ENCODE assay signal across 41 mouse cellular contexts in the genomic region with DNA sequence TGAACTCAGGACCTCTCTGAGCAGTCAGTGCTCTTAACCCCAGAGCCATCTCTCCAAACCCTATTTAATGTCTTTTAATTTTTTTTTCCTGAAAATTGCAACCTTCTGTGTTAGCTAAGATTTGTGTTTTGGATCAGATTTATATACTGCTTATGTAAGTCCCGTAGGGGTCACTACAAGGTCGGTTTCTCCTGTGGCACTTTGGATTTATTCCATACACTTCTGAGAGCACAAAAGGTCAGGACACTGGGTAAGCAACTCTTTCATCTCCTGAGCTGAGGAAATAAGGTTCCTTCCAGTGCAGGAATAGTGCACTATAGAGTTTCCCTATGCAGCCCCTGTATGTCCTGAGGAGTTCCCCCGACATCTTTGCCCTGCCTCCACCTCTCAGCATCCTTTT. TPM values are rescaled to one million over a fixed set of nuclear protein-coding genes. Genes with fewer than 3 reads are reported as not detected.
A peak's percentile ranks its signal among the peaks of the same experiment; 100 is the strongest.
DNase-seq lines count a peak whose midpoint lies in the region; ATAC-seq and TF ChIP-seq lines count a peak whose summit lies in the region.
"Had no signal": no experiment of that assay in that cellular context is flagged by ENCODE, and none has a peak within 500 bp of the region (broad histone marks: within the 10 kb centered on the region; RNA-seq: fewer than 3 reads in every experiment).

No protein-coding gene starts in this region.

- H3K4me2 ChIP-seq in liver, embryonic 12.5 days, result no peak overlapping the region
- H3K4me2 ChIP-seq: heart, embryonic 13.5 days; limb, embryonic 13.5 days; liver, embryonic 13.5 days; midbrain, embryonic 13.5 days; neural tube, embryonic 13.5 days had no signal

- no peaks in the 10 kb centered on the region for H3K79me2 ChIP-seq in liver, adult 2 months (ENCODE audit: control insufficient read depth, insufficient read depth, low read length)

- TF ChIP-seq POLR2A in kidney, adult 2 months (IDR thresholded peaks at IDR 0.05; ENCODE audit: low read depth, low read length), result no peak
- no peak for TF ChIP-seq POLR2A in liver, adult 2 months (IDR thresholded peaks at IDR 0.05; ENCODE audit: extremely low read depth, insufficient read depth, low read length)

- H3K27ac ChIP-seq in kidney, adult 2 months (ENCODE audit: insufficient read depth, low read depth, low read length), result no peak overlapping the region
- no peak overlapping the region for H3K27ac ChIP-seq in liver, adult 2 months (replicated peaks; ENCODE audit: insufficient read depth, low read depth, low read length)
- no peak overlapping the region for H3K27ac ChIP-seq in liver, embryonic 12.5 days
- H3K27ac ChIP-seq: gastrocnemius, adult 2 months; heart, adult 2 months; heart, embryonic 13.5 days; limb, embryonic 13.5 days; liver, embryonic 13.5 days; midbrain, embryonic 13.5 days; neural tube, embryonic 13.5 days had no signal

- no peak overlapping the region for H3K4me3 ChIP-seq in kidney, adult 2 months (ENCODE audit: insufficient read depth, low read depth, low read length)
- H3K4me3 ChIP-seq in liver, adult 2 months (ENCODE audit: insufficient read depth, low read depth, low read length), result no peak overlapping the region
- no peak overlapping the region for H3K4me3 ChIP-seq in liver, embryonic 12.5 days
- H3K4me3 ChIP-seq: erythroblast, embryonic 14.5 days; gastrocnemius, adult 2 months; heart, adult 2 months; heart, embryonic 13.5 days; limb, embryonic 13.5 days; liver, embryonic 13.5 days; megakaryocyte, embryonic 14.5 days; midbrain, embryonic 13.5 days; neural tube, embryonic 13.5 days had no signal

- no peak overlapping the region for H3K9ac ChIP-seq in liver, adult 2 months (ENCODE audit: low read depth, low read length)
- no peak overlapping the region for H3K9ac ChIP-seq in liver, embryonic 12.5 days
- H3K9ac ChIP-seq: heart, embryonic 13.5 days; limb, embryonic 13.5 days; liver, embryonic 13.5 days; midbrain, embryonic 13.5 days; neural tube, embryonic 13.5 days had no signal

- WGBS in kidney, adult 2 months, result 31% methylated on average over 3 of the region's 3 CpGs
- 68% methylated on average over 3 of the region's 3 CpGs for WGBS in liver, adult 2 months
- 69% methylated on average over 3 of the region's 3 CpGs for WGBS in liver, embryonic 12.5 days (ENCODE audit: insufficient replicate concordance)

- no peaks in the 10 kb centered on the region; the same call in 1 of the 2 replicates for H3K36me3 ChIP-seq in kidney, adult 2 months (ENCODE audit: control insufficient read depth, insufficient read depth, low read length)
- H3K36me3 ChIP-seq in liver, adult 2 months (ENCODE audit: control insufficient read depth, insufficient read depth, low read length), result peaks cover 10% of the 10 kb centered on the region; the same call in 1 of the 2 replicates
- H3K36me3 ChIP-seq in liver, embryonic 12.5 days, result peaks cover 12% of the 10 kb centered on the region

- peaks cover 6% of the 10 kb centered on the region; the same call in 1 of the 2 replicates for H3K4me1 ChIP-seq in kidney, adult 2 months (ENCODE audit: control insufficient read depth, insufficient read depth, low read length)
- H3K4me1 ChIP-seq in liver, adult 2 months (ENCODE audit: control insufficient read depth, insufficient read depth, low read length), result no peaks in the 10 kb centered on the region
- no peaks in the 10 kb centered on the region for H3K4me1 ChIP-seq in liver, embryonic 12.5 days
- H3K4me1 ChIP-seq: limb, embryonic 13.5 days; liver, embryonic 13.5 days; megakaryocyte, embryonic 14.5 days; midbrain, embryonic 13.5 days; neural tube, embryonic 13.5 days had no signal

- DNase-seq in kidney, adult 2 months, result peak; percentile 55
- no peak for DNase-seq in kidney, postnatal 10 days
- peak; percentile 31 for DNase-seq in liver, adult 2 months (ENCODE audit: extremely low read depth, low read depth, low spot score)
- peak; percentile 23 for DNase-seq in kidney, postnatal 14 days
- no peak for DNase-seq in ovary, postnatal 10 days (ENCODE audit: low spot score)
- DNase-seq: adrenal gland, adult 8-10 months; B cell, adult 2 months; cerebellum, adult 8-10 months; cerebellum, postnatal 25 days; gastrocnemius, adult 2 months; heart, adult 2 months; liver, embryonic 13.5 days; lung, adult 18-20 months; lung, postnatal 4 days; right cerebral cortex, postnatal 4 days; thymus, postnatal 4 days had no signal

- no peaks in the 10 kb centered on the region for H3K9me3 ChIP-seq in liver, embryonic 12.5 days (replicated peaks)
- H3K9me3 ChIP-seq: heart, embryonic 13.5 days; limb, embryonic 13.5 days; liver, embryonic 13.5 days; megakaryocyte, embryonic 14.5 days; midbrain, embryonic 13.5 days; neural tube, embryonic 13.5 days had no signal

- ATAC-seq in liver, embryonic 12.5 days, result no peak
- no peak for ATAC-seq in activated CD4-positive, CD25-positive, alpha-beta regulatory T cell, adult 4 months
- ATAC-seq: forebrain, embryonic 16.5 days; lung, postnatal 0 days; midbrain, embryonic 13.5 days had no signal

- H3K27me3 ChIP-seq in kidney, adult 2 months (replicated peaks; ENCODE audit: control insufficient read depth, insufficient read depth, low read length), result no peaks in the 10 kb centered on the region
- H3K27me3 ChIP-seq in liver, adult 2 months (ENCODE audit: control insufficient read depth, insufficient read depth, low read length), result no peaks in the 10 kb centered on the region
- no peaks in the 10 kb centered on the region for H3K27me3 ChIP-seq in liver, embryonic 12.5 days (replicated peaks)
- H3K27me3 ChIP-seq: heart, embryonic 13.5 days; limb, embryonic 13.5 days; liver, embryonic 13.5 days; megakaryocyte, embryonic 14.5 days; midbrain, embryonic 13.5 days; neural tube, embryonic 13.5 days had no signal

- no peak for TF ChIP-seq CTCF in kidney, adult 2 months (conservative IDR thresholded peaks at IDR 0.05; ENCODE audit: insufficient read depth, insufficient read length, low read depth, low read length)
- no peak for TF ChIP-seq CTCF in liver, adult 2 months (IDR thresholded peaks at IDR 0.05; ENCODE audit: low read depth, low read length)

RNA-seq across cellular contexts. Expression of a gene that starts 24.0 kb away (rescaled TPM):
- 46.0 and 54.1 TPM in 2 replicates for polyA plus RNA-seq in kidney, adult 2 months (2012; rRNA removed)
- 6.0 and 7.7 TPM in 2 replicates for total RNA-seq in liver, adult 2 months (2014; rRNA removed)
- polyA plus RNA-seq in liver, adult 2 months (2012; rRNA removed), result 17.7 and 23.8 TPM in 2 replicates
- polyA plus RNA-seq in liver, embryonic 12.5 days (2016; fragmentation: Nextera tagmentation; extraction: Ambion mirVana), result 17.0 and 19.0 TPM in 2 replicates
- polyA plus RNA-seq in activated CD4-positive, CD25-positive, alpha-beta regulatory T cell, adult 4 months (2017; shearing (Covaris generic)), result 10 to 100 TPM; 14.6 to 17.9 TPM

RNA-seq across cellular contexts. Expression of a gene that starts 24.4 kb away (rescaled TPM):
- polyA plus RNA-seq in kidney, adult 2 months (2012; rRNA removed), result not detected in 2 replicates
- total RNA-seq in liver, adult 2 months (2014; rRNA removed), result not detected in 2 replicates
- not detected in 2 replicates for polyA plus RNA-seq in liver, adult 2 months (2012; rRNA removed)
- polyA plus RNA-seq in liver, embryonic 12.5 days (2016; fragmentation: Nextera tagmentation; extraction: Ambion mirVana), result not detected in 2 replicates
- not detected for polyA plus RNA-seq in activated CD4-positive, CD25-positive, alpha-beta regulatory T cell, adult 4 months (2017; shearing (Covaris generic))
- total RNA-seq: adrenal gland, adult 8-10 months; adrenal gland, postnatal 4 days; ES-E14; gastrocnemius, adult 2 months; gastrocnemius, postnatal 4 days; heart, adult 2 months; heart, postnatal 25 days; layer of hippocampus, adult 8-10 months; layer of hippocampus, postnatal 25 days; left cerebral cortex, adult 8-10 months; left cerebral cortex, postnatal 36 days had no signal
- polyA plus RNA-seq: embryonic facial prominence, embryonic 14.5 days; erythroblast, embryonic 14.5 days; forebrain, embryonic 11.5 days; forebrain, embryonic 16.5 days; heart, adult 2 months; heart, embryonic 13.5 days; hindbrain, embryonic 11.5 days; hindbrain, embryonic 16.5 days; intestine, embryonic 14.5 days; limb, embryonic 13.5 days; liver, embryonic 13.5 days; lung, postnatal 0 days; midbrain, embryonic 13.5 days; neural tube, embryonic 13.5 days; spleen, adult 2 months; thymus, postnatal 0 days had no signal

RNA-seq across cellular contexts. Expression of a gene that starts 40.9 kb away (rescaled TPM):
- polyA plus RNA-seq in kidney, adult 2 months (2012; rRNA removed), result 88.6 and 101 TPM in 2 replicates
- 50.2 and 52.9 TPM in 2 replicates for total RNA-seq in liver, adult 2 months (2014; rRNA removed)
- polyA plus RNA-seq in liver, adult 2 months (2012; rRNA removed), result 40.4 and 42.3 TPM in 2 replicates
- polyA plus RNA-seq in liver, embryonic 12.5 days (2016; fragmentation: Nextera tagmentation; extraction: Ambion mirVana), result 53.7 and 54.0 TPM in 2 replicates
- polyA plus RNA-seq in activated CD4-positive, CD25-positive, alpha-beta regulatory T cell, adult 4 months (2017; shearing (Covaris generic)), result 10 to 100 TPM; 14.8 to 24.1 TPM

Comparison
In these comparisons a context has a peak if more than half of its experiments do, and no peak if none do; other contexts are left out.
1. DNase-seq: peak in kidney, adult 2 months (single experiment), liver, adult 2 months (single experiment) and kidney, postnatal 14 days (single experiment); none in kidney, postnatal 10 days (single experiment) and ovary, postnatal 10 days (single experiment).